Mouse (Mus musculus): ENCODE data around the gene Mc1r. TPM values are rescaled to one million over a fixed set of nuclear protein-coding genes. Genes with fewer than 3 reads are reported as not detected.

Mc1r gene
- polyA plus RNA-seq, 1 experiment from 2014 or later, result not detected

- H3K27ac ChIP-seq (ENCODE audit: low read depth), result no peak overlapping the region
- H3K9me3 ChIP-seq (ENCODE audit: low read depth, low read length), result no peaks in the 10 kb centered on the region
- H3K4me2 ChIP-seq, result no peak overlapping the region
- 90% methylated on average over 6 of the region's 6 CpGs for WGBS
- no peak overlapping the region for H3K4me3 ChIP-seq (ENCODE audit: low read depth, low read length)
- no peaks in the 10 kb centered on the region for H3K4me1 ChIP-seq (ENCODE audit: insufficient read depth)
- peaks cover 49% of the 10 kb centered on the region for H3K36me3 ChIP-seq (ENCODE audit: insufficient read depth)
- no peak for DNase-seq
- no peak for ATAC-seq (ENCODE audit: insufficient read depth)
- H3K27me3 ChIP-seq (ENCODE audit: insufficient read depth, low read length), result no peaks in the 10 kb centered on the region
- no peak for TF ChIP-seq CTCF (IDR thresholded peaks at IDR 0.05; ENCODE audit: low read depth)
- no peak overlapping the region for H3K9ac ChIP-seq
These were observed 47.7 kb downstream of the Mc1r start for GRCm38 (mm10) chr8:123454559-123454958.

Other genes with a start within 250 kb of the Mc1r start
- gene Sult5a1, start 248.8 kb upstream of the Mc1r start, polyA plus RNA-seq (2014; fragmentation: Nextera tagmentation; extraction: Ambion mirVana), result 16.3 and 17.8 TPM in 2 replicates
- 1.0 and 1.1 TPM in 2 replicates for gene Dpep1, start 220.9 kb upstream of the Mc1r start, polyA plus RNA-seq (2014; fragmentation: Nextera tagmentation; extraction: Ambion mirVana)
- 102 and 108 TPM in 2 replicates for gene Chmp1a, start 194.3 kb upstream of the Mc1r start, polyA plus RNA-seq (2014; fragmentation: Nextera tagmentation; extraction: Ambion mirVana)
- 3.1 and 4.8 TPM in 2 replicates for gene Spata33, start 194.3 kb upstream of the Mc1r start, polyA plus RNA-seq (2014; fragmentation: Nextera tagmentation; extraction: Ambion mirVana)
- gene Cdk10, start 182.3 kb upstream of the Mc1r start, polyA plus RNA-seq (2014; fragmentation: Nextera tagmentation; extraction: Ambion mirVana), result 33.2 and 36.3 TPM in 2 replicates
- 2.3 and 4.1 TPM in 2 replicates for gene Spata2l, start 170.9 kb upstream of the Mc1r start, polyA plus RNA-seq (2014; fragmentation: Nextera tagmentation; extraction: Ambion mirVana)
- gene Zfp276, start 152.9 kb upstream of the Mc1r start, polyA plus RNA-seq (2014; fragmentation: Nextera tagmentation; extraction: Ambion mirVana), result 19.7 and 26.6 TPM in 2 replicates
- gene Vps9d1, start 152.8 kb upstream of the Mc1r start, polyA plus RNA-seq (2014; fragmentation: Nextera tagmentation; extraction: Ambion mirVana), result 25.9 and 28.1 TPM in 2 replicates
- 40.0 and 41.6 TPM in 2 replicates for gene Fanca, start 88.5 kb upstream of the Mc1r start, polyA plus RNA-seq (2014; fragmentation: Nextera tagmentation; extraction: Ambion mirVana)
- 1.7 TPM in 2 replicates for gene Spire2, start 74.4 kb upstream of the Mc1r start, polyA plus RNA-seq (2014; fragmentation: Nextera tagmentation; extraction: Ambion mirVana)
- gene Tcf25, start 33.4 kb upstream of the Mc1r start, polyA plus RNA-seq (2014; fragmentation: Nextera tagmentation; extraction: Ambion mirVana), result 144 and 146 TPM in 2 replicates
- gene Tubb3, start 4.3 kb downstream of the Mc1r start, polyA plus RNA-seq (2014; fragmentation: Nextera tagmentation; extraction: Ambion mirVana), result 1.7 and 3.0 TPM in 2 replicates
- gene Def8, start 16.4 kb downstream of the Mc1r start, polyA plus RNA-seq (2014; fragmentation: Nextera tagmentation; extraction: Ambion mirVana), result 34.1 and 34.3 TPM in 2 replicates
- gene Afg3l1, start 70.8 kb downstream of the Mc1r start, polyA plus RNA-seq (2014; fragmentation: Nextera tagmentation; extraction: Ambion mirVana), result 39.4 and 40.9 TPM in 2 replicates
- gene Dbndd1, start 108.4 kb downstream of the Mc1r start, polyA plus RNA-seq (2014; fragmentation: Nextera tagmentation; extraction: Ambion mirVana), result 2.2 and 3.4 TPM in 2 replicates
- 29.8 and 30.6 TPM in 2 replicates for gene Gas8, start 111.7 kb downstream of the Mc1r start, polyA plus RNA-seq (2014; fragmentation: Nextera tagmentation; extraction: Ambion mirVana)
- 12.3 and 12.9 TPM in 2 replicates for gene Rhou, start 246.8 kb downstream of the Mc1r start, polyA plus RNA-seq (2014; fragmentation: Nextera tagmentation; extraction: Ambion mirVana)

All from lung, embryonic 14.5 days (tissue).